Mouse (Mus musculus): ENCODE measurements around the gene Spcs3. TPM values are rescaled to one million over a fixed set of nuclear protein-coding genes. Genes with fewer than 3 reads are reported as not detected.

The Spcs3 gene
- polyA plus RNA-seq, 1 experiment from 2014 or later: 122 TPM

GRCm38 (mm10) chr8:54493110-54493509 is 36.7 kb downstream of the Spcs3 start:
- Histone ChIP-seq H3K4me2 (no peak overlapping the region), H3K4me3 (ENCODE audit: low read depth, low read length) (no peak overlapping the region), H3K36me3 (ENCODE audit: control insufficient read depth, insufficient read depth, low read length) (no peaks in the 10 kb centered on the region), H3K4me1 (replicated peaks; ENCODE audit: control insufficient read depth, insufficient read depth, low read length) (no peaks in the 10 kb centered on the region), H3K9ac (ENCODE audit: low read depth, low read length) (no peak overlapping the region), H3K27ac (ENCODE audit: low read depth, low read length) (no peak overlapping the region), H3K27me3 (replicated peaks; ENCODE audit: control insufficient read depth, insufficient read depth, low read length) (no peaks in the 10 kb centered on the region), H3K9me3 (ENCODE audit: control insufficient read depth, low read length) (no peaks in the 10 kb centered on the region)
- 15% methylated on average over 6 of the region's 6 CpGs for WGBS
- ATAC-seq (replicated peaks; ENCODE audit: low FRiP score) (no peak), DNase-seq (ENCODE audit: low spot score) (no peak)

- Histone ChIP-seq H3K4me1 (replicated peaks; ENCODE audit: control insufficient read depth, insufficient read depth, low read length) (no peaks in the 10 kb centered on the region), H3K4me2 (no peak overlapping the region), H3K27me3 (replicated peaks; ENCODE audit: control insufficient read depth, insufficient read depth, low read length) (no peaks in the 10 kb centered on the region), H3K9me3 (ENCODE audit: control insufficient read depth, low read length) (no peaks in the 10 kb centered on the region), H3K27ac (ENCODE audit: low read depth, low read length) (no peak overlapping the region), H3K36me3 (ENCODE audit: control insufficient read depth, insufficient read depth, low read length) (no peaks in the 10 kb centered on the region), H3K9ac (ENCODE audit: low read depth, low read length) (no peak overlapping the region), H3K4me3 (ENCODE audit: low read depth, low read length) (no peak overlapping the region)
- 55% methylated on average over 4 of the region's 4 CpGs for WGBS
- ATAC-seq (replicated peaks; ENCODE audit: low FRiP score): no peak
- DNase-seq (ENCODE audit: low spot score): no peak
Measured at GRCm38 (mm10) chr8:54491934-54492333, 37.9 kb downstream of the Spcs3 start.

- ATAC-seq (replicated peaks; ENCODE audit: low FRiP score): no peak
- H3K27ac ChIP-seq (ENCODE audit: low read depth, low read length): no peak overlapping the region
- no peaks in the 10 kb centered on the region for H3K27me3 ChIP-seq (replicated peaks; ENCODE audit: control insufficient read depth, insufficient read depth, low read length)
- no peaks in the 10 kb centered on the region for H3K36me3 ChIP-seq (ENCODE audit: control insufficient read depth, insufficient read depth, low read length)
- H3K4me3 ChIP-seq (ENCODE audit: low read depth, low read length): no peak overlapping the region
- no peaks in the 10 kb centered on the region for H3K4me1 ChIP-seq (replicated peaks; ENCODE audit: control insufficient read depth, insufficient read depth, low read length)
- no peaks in the 10 kb centered on the region for H3K9me3 ChIP-seq (ENCODE audit: control insufficient read depth, low read length)
- no peak overlapping the region for H3K4me2 ChIP-seq
- no peak for DNase-seq (ENCODE audit: low spot score)
- H3K9ac ChIP-seq (ENCODE audit: low read depth, low read length): no peak overlapping the region
- WGBS: 21% methylated on average over 6 of the region's 6 CpGs
Measured at GRCm38 (mm10) chr8:54491057-54491690, 38.6 kb downstream of the Spcs3 start.

GRCm38 (mm10) chr8:54488437-54488836 is 41.4 kb downstream of the Spcs3 start:
- Histone ChIP-seq H3K4me1 (replicated peaks; ENCODE audit: control insufficient read depth, insufficient read depth, low read length) (no peaks in the 10 kb centered on the region), H3K4me2 (no peak overlapping the region), H3K27ac (ENCODE audit: low read depth, low read length) (no peak overlapping the region), H3K9ac (ENCODE audit: low read depth, low read length) (no peak overlapping the region), H3K36me3 (ENCODE audit: control insufficient read depth, insufficient read depth, low read length) (no peaks in the 10 kb centered on the region), H3K4me3 (ENCODE audit: low read depth, low read length) (no peak overlapping the region), H3K27me3 (replicated peaks; ENCODE audit: control insufficient read depth, insufficient read depth, low read length) (no peaks in the 10 kb centered on the region), H3K9me3 (ENCODE audit: control insufficient read depth, low read length) (no peaks in the 10 kb centered on the region)
- no peak for ATAC-seq (replicated peaks; ENCODE audit: low FRiP score)
- no peak for DNase-seq (ENCODE audit: low spot score)
- WGBS: 74% methylated on average over 4 of the region's 4 CpGs

- Histone ChIP-seq H3K27ac (ENCODE audit: low read depth, low read length) (no peak overlapping the region), H3K9ac (ENCODE audit: low read depth, low read length) (no peak overlapping the region)
- 30% methylated on average over 19 of the region's 19 CpGs for WGBS
Measured at GRCm38 (mm10) chr8:54486555-54487273, 43.1 kb downstream of the Spcs3 start.

More at GRCm38 (mm10) chr8:54486555-54487273, 43.1 kb downstream of the Spcs3 start:
- Histone ChIP-seq H3K27me3 (replicated peaks; ENCODE audit: control insufficient read depth, insufficient read depth, low read length) (no peaks in the 10 kb centered on the region), H3K36me3 (ENCODE audit: control insufficient read depth, insufficient read depth, low read length) (no peaks in the 10 kb centered on the region), H3K4me2 (peak overlapping the region; percentile 49), H3K9me3 (ENCODE audit: control insufficient read depth, low read length) (no peaks in the 10 kb centered on the region), H3K4me3 (ENCODE audit: low read depth, low read length) (no peak overlapping the region), H3K4me1 (replicated peaks; ENCODE audit: control insufficient read depth, insufficient read depth, low read length) (no peaks in the 10 kb centered on the region)
- DNase-seq (ENCODE audit: low spot score) (no peak), ATAC-seq (replicated peaks; ENCODE audit: low FRiP score) (no peak)

Other genes with a start within 250 kb of the Spcs3 start
- 2.7 and 6.2 TPM in 2 replicates for gene Asb5, start 418 bp downstream of the Spcs3 start, polyA plus RNA-seq (2014; fragmentation: Nextera tagmentation; extraction: Ambion mirVana)
- gene Spata4, start 70.8 kb upstream of the Spcs3 start, polyA plus RNA-seq (2014; fragmentation: Nextera tagmentation; extraction: Ambion mirVana): not detected in 2 replicates

All from liver, embryonic 11.5 days (tissue).